Mouse (Mus musculus): ENCODE measurements around the gene Nod1. TPM values are rescaled to one million over a fixed set of nuclear protein-coding genes. Genes with fewer than 3 reads are reported as not detected.
A peak's percentile ranks its signal among the peaks of the same experiment; 100 is the strongest.

Gene Nod1
- polyA plus RNA-seq, 1 experiment: 30.7 TPM

GRCm38 (mm10) chr6:54939631-54940030 lies 32.8 kb downstream of the Nod1 start:
- DNase-seq (ENCODE audit: low read depth): no peak

- DNase-seq (ENCODE audit: low read depth): no peak
These were observed 35.9 kb downstream of the Nod1 start for GRCm38 (mm10) chr6:54936496-54936895.

- no peak for DNase-seq (ENCODE audit: low read depth)
These were observed 37.5 kb downstream of the Nod1 start for GRCm38 (mm10) chr6:54934930-54935329.

DNA sequence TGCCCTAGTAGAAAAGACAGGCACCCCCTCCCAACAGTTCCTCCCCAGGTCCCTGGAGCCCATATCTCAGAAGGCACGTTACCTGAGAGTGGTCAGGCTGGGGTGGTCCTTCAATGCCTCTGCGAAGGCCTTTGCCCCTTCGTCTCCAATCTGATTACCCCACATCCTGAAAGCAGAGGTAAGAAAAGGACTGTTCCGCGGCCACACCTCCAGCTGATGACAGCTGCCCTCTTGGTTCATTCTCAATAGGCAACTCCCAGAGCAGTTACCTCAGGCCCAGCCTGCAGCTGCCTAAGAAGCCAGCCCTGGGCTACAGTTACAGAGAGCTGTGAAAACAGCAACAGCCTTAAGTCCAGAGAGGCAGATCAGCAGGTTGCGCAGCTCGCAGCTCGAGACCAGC lies 38.1 kb downstream of the Nod1 start:
- DNase-seq (ENCODE audit: low read depth): no peak

DNA sequence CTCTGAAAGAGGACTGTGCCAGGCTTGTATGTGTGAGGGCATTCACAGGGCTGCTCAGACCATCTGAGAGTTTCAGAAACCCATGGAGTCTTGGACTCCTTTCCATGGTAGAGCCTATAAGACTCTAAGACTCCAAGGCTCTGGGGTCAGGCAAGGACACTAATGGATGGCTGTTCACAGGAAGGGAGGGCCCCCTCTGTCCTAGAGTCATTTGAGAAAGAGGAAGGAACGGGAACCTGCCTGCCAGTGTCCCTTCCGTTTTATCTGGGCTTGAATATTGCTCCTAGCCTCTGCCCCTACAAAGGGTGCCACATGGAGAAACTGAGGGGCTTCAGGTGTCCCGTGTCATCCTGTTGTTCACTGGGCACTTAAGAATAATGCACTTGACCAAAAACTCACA lies 38.5 kb downstream of the Nod1 start:
- DNase-seq (ENCODE audit: low read depth): no peak

DNA sequence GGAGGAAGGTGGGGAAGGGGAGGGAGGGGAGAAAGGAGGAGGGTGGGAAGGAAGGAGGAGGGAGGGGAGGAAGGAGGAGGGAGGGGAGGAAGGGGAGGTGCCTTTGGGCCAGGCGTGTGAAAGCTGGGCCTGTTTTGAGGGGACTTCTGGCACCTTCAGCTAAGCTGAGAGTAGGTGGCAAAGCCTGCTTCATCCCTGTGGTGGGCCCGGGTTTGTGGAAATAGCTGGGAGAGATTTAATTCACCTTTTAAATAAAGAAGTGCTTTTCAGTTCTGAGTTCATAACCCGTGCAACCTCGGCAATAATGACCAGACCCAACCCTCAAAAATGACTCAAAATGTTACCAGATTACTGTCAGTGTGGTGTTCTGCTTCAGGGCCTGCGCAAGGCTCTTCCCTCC lies 39.2 kb downstream of the Nod1 start:
- no peak for DNase-seq (ENCODE audit: low read depth)

- no peak for DNase-seq (ENCODE audit: low read depth)
These were observed 39.9 kb downstream of the Nod1 start for GRCm38 (mm10) chr6:54932526-54932925.

GRCm38 (mm10) chr6:54931641-54932040 lies 40.8 kb downstream of the Nod1 start:
- DNase-seq (ENCODE audit: low read depth): no peak

DNA sequence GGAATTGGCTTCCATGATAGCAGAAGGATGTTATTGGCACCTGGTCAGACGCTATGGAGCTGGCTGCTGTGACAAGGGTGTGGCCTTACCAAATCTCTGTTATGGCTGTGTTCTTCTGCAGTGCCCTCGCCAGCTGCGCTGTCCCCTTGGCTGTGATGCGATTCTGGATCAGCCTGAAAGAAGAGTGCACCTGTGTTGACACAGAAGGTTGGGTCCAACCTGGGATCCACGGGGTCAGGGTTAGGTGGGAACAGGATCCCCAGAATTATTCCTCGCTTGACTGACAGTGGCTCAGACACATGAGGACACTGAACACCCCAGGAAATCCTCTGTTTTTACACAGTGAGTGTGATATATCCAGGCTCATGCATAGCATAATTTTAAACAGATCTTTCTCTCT lies 44.5 kb downstream of the Nod1 start:
- DNase-seq (ENCODE audit: low read depth): no peak

- DNase-seq (ENCODE audit: low read depth): no peak
These were observed 45.5 kb downstream of the Nod1 start for GRCm38 (mm10) chr6:54926899-54927298.

GRCm38 (mm10) chr6:54925736-54926440 lies 46.5 kb downstream of the Nod1 start:
- DNase-seq (ENCODE audit: low read depth): no peak

GRCm38 (mm10) chr6:54924538-54924937 lies 47.9 kb downstream of the Nod1 start:
- DNase-seq (ENCODE audit: low read depth): no peak

GRCm38 (mm10) chr6:54918521-54918920 lies 53.9 kb downstream of the Nod1 start:
- no peak for DNase-seq (ENCODE audit: low read depth)

GRCm38 (mm10) chr6:54917523-54917922 lies 54.9 kb downstream of the Nod1 start:
- DNase-seq (ENCODE audit: low read depth): no peak

DNA sequence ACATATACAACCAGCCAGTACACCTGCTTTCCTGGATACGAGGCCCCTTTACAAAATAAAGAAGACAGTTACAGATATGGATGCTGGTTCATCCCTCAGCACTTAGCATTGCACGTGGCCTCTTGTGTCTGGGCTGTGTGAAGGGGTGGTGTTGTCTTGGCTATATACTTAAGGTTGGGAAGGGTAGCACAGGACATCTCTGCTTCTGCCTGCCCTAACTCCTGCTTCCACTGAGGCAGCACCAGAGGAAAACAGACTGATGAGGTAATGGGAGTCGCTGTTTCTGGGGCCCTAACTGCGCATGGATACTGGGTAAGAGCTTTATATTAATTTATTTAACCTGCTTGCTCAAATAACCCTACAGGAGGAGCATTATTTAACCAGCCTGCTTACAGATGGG lies 55.5 kb downstream of the Nod1 start:
- DNase-seq (ENCODE audit: low read depth): no peak

DNA sequence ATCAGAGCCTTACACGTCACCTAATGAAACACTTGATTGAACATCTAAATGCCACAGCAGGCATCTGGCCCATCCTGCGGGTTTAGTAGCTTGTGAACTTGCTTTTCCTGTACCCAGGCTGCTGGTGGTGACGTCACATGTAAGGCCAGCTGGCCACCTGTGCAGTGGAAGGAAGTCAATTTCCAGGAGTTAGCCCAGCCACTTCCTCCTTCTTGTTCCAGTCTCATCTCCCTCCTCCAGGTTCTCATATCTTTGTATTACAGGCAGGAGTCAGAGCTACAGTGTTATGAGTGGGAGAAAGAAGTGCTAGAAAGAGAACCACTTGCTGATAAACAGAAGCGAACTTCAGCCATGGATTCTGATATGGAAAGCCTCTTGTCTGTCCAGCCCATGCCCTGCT lies 56.2 kb downstream of the Nod1 start:
- no peak for DNase-seq (ENCODE audit: low read depth)

DNA sequence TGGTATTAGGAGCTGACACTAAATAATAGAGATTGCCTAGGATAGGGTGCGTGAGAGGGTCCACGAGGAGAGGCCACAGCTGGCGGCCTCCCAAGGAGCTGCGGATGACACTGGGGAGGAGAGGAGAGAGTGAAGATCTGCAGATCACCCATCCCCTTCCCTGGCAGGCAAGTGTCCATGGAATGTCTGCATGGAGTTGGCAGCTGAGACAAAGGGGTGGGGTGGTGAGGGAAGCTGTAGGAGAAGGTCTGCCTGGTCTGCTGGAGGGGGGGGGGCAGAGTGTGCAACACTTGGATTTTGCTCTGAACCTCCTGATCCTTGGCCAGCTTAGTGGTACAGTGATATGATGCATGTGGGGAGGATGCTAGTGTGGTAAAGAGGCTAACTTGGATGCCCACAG lies 57.4 kb downstream of the Nod1 start:
- DNase-seq (ENCODE audit: low read depth): no peak

DNA sequence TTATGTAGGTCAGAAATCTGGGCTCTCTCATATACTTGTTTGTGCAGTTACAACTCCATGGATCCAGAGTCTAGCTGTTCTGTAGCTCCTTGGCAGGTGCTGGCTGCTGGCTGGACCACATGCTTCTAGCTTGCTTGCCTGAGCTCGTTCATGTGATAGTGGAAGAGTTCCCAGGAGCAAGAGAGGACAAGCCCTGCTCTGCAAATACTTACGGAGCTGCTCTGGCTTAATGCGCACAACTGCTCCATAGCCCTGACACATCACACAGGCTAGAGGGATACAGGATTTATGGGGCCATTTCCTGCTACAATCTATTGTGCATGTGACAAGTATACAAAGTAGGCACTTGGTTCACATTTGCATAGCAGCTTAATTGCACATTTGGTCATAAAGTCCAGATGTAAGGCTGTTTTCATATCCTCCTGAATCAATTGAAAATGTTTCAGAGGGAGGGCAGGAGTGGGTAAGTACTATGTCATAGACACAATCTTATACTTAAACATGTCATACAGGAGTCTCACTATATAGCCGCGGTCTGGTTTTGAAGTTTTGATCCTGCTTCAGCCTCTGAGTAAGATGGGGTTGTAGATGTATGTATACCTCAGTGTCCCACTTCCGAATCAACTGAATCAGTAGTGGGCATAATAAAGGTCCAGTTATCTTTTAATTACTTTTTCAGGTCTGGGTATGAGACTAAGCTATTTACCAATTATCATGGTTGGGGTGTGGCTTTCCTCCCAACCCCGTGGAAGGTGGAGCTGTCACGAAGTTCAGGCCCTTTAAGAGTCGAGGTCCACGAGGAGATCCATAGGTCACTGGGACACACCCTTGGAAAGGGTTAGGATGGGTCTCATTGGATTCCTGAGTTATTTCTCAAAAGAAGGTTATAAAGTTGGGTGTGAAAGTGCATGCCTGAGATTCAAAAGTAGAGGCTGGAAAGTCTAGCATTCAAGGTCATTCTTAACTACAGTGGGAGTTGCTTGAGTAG lies 66.1 kb downstream of the Nod1 start:
- DNase-seq (ENCODE audit: low read depth): peak; percentile 82

- DNase-seq (ENCODE audit: low read depth): peak; percentile 85
These were observed 69.9 kb downstream of the Nod1 start for GRCm38 (mm10) chr6:54902547-54902946.

DNA sequence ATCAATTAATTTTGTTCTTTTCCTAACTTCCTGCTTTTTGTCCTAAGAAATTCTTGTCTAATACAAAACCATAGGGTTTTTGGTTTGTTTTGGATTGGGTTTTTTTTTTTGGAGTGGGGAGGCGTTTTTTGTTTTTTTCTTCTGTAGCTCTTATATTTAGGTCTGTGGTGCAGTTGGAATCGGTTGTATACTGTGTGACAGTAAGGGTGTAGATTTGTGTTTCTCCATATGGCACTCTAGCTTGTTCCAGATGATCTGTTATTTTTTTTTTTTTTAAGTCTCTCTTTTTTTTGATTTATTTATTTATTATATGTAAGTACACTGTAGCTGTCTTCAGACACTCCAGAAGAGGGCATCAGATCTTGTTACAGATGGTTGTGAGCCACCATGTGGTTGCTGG lies 72.2 kb downstream of the Nod1 start:
- DNase-seq (ENCODE audit: low read depth): no peak

DNA sequence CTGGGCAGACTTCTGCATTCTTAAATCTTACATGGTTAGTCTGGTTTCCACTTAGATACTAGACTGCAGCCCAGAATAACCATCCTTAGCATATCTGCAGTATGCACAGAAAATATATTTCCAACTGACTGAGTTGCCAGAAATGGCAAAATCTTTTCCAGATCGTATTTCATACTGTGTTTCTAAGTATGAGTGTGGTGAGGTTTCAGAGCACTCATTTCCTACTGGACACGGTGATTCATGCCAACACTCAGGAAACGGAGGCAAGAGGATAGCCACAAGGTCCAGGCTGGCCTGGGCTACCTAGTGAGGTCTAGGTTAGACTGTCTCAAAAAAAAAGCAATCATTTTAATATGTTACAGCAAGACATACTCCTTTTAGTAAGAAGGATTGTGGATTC lies 81.0 kb downstream of the Nod1 start:
- DNase-seq (ENCODE audit: low read depth): no peak

- no peak for DNase-seq (ENCODE audit: low read depth)
These were observed 82.2 kb downstream of the Nod1 start for GRCm38 (mm10) chr6:54890221-54890620.

- no peak for DNase-seq (ENCODE audit: low read depth)
These were observed 86.2 kb downstream of the Nod1 start for GRCm38 (mm10) chr6:54886195-54886594.

Data from gonadal fat pad, adult 2 months (tissue).